Mouse (Mus musculus): ENCODE results near the gene Sde2.
"Not testable (repeated sequence)": the region's sequence is repeated elsewhere in the genome, so short reads cannot be mapped to it uniquely, and the experiment has no call there.

Sde2 gene

GRCm38 (mm10) chr1:180889172-180889571 is 38.2 kb downstream of the Sde2 start:
- no peak for DNase-seq

GRCm38 (mm10) chr1:180889841-180890240 is 38.9 kb downstream of the Sde2 start:
- DNase-seq: no peak

GRCm38 (mm10) chr1:180892808-180893207 is 41.9 kb downstream of the Sde2 start, which contains the start of gene Lefty2:
Lefty2 (plus strand) TSS chr1:180893108.
- no peak for DNase-seq

- not testable (repeated sequence) for DNase-seq
Observed at GRCm38 (mm10) chr1:180894088-180894987, 43.4 kb downstream of the Sde2 start.

DNA sequence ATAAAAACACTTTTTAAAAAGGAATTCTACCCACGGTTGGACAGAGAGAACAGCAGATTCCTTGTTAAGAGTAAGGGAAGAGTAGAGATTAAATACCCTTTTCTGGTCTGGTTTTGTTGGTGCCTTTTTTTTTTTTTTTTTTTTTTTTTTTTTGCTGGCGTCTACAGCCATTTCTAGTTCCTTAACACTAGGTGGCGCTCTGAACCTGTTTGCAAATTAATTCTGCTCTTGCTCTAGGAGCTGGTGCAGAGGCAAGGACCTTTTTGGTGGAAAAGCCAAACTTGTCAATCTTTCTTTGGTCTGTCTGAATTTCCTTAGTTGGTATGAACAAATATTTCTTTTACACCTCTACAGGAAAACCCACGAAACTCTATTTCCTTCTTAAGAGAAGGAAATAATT is 50.2 kb downstream of the Sde2 start:
- DNase-seq: no peak

DNA sequence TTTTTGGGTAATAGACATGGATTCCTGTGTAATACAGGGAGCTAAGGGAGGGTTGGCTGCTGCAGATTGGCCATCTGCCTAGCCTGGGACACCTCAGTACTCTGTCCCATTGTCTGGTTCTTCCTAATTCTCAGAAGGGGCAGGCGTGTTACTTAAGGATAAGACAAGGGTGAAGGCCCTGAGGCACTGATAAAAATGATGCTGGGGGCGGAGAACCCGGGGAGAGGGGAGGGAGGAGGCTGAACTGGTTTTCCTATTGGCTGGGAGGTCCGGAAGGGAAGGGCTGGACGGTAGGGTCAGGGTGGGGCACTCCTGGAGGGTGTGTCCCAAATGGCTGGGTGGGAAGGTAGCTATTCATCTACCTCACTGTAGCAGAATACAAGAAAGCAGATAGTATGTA is 52.0 kb downstream of the Sde2 start:
- no peak for DNase-seq

- no peak for DNase-seq
Observed at GRCm38 (mm10) chr1:180903666-180904038, 52.7 kb downstream of the Sde2 start.

- peak; percentile 94 for DNase-seq
Observed at GRCm38 (mm10) chr1:180904039-180904814, 53.3 kb downstream of the Sde2 start, which contains the start of gene Pycr2. Pycr2 (plus strand) TSS chr1:180904293.

GRCm38 (mm10) chr1:180904815-180905080 is 53.8 kb downstream of the Sde2 start:
- no peak for DNase-seq

DNA sequence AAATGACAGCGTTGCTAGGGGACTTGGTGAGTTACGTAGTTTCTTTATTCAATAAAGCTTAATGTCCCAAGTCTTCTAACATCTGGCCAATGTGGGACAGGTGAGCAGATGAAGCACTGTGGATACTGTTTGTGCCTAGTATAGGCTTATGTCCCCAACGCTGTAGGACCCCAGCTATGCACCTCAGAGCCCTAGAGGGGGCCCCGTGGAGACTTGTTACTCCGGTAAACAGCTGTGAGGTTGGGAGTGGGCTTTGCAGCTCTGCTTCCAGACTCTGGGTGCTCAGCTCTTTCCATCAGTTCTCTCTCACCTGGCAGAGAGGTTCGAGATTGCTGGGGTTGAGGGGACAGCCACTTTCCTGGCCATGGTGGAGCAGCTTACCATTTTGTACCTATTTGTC is 54.4 kb downstream of the Sde2 start:
- DNase-seq: no peak

- no peak for DNase-seq
Observed at GRCm38 (mm10) chr1:180905876-180906275, 54.9 kb downstream of the Sde2 start.

DNA sequence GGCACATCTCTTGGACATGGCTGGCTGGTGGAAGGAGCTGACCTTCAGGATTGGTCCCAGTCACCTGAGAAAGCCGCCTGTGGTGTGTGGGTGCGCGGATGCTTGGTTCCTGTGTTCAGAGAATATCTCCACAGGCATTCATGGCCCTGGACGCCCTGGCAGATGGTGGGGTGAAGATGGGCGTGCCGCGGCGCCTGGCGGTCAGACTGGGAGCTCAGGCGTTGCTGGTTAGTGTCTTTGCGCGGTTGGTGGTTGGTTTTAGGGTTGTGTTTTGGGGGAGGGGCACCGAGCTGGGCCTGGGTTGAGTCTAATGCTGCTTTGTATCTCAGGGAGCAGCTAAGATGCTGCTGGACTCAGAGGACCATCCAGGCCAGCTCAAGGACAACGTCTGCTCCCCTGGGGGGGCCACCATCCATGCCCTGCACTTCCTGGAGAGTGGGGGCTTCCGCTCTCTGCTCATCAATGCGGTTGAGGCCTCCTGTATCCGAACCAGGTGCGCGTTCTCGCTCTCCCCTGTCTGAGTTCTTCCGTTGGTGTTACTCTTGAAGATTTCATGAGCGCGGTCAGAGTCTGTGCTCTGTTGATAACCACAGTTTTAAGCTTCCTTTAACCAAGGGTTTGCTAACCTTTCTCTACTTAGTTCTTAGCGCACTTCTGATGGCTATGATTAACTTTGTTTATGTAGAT is 55.7 kb downstream of the Sde2 start:
- no peak for DNase-seq

DNA sequence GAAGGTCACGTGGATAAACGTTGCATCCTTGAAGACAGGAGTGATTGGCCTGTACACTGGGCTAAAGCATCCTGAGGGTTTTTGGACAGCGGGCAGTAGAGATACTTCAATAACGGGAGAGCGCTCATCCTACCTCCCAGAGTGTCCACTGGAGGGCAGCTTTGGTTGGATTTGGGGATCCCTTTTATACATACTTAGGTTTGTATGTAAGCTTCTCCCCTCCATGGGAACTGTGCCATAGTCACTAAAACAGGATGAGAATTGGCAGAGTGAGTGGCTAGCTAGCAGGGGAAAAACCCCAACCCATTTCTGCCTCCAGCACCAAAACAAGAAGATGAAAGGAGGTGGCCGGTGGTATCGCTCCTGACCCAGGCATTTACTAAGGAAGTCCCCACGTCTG is 60.2 kb downstream of the Sde2 start:
- no peak for DNase-seq

DNA sequence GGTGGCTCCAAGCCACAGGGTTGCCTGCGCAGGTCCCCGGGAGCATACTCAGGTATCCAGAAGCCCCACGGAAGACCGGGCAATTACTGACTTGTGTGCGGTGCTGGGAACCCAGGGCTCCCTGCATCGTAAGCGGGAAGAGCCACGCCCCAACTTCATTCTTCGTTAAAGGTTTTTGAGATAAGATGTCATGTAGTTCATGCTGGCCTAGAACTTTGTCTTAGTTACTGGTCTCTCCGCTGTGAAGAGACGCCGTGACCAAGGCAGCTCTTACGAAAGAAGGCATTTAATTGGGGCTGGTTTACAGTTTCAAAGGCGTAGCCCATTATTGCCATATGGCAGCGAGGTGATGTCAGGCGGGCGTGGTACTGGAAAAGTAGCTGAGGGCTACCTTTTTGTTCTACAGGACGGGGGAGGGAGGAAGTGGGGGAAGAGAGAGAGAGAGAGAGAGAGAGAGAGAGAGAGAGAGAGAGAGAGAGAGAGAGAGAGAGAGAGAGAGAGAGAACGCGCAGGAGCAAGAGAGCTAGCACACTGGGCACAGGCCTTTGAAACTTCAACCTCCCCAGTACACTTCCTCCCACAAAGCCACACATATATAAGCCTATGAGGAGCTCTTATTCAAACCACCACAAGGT is 60.8 kb downstream of the Sde2 start:
- DNase-seq: no peak

DNA sequence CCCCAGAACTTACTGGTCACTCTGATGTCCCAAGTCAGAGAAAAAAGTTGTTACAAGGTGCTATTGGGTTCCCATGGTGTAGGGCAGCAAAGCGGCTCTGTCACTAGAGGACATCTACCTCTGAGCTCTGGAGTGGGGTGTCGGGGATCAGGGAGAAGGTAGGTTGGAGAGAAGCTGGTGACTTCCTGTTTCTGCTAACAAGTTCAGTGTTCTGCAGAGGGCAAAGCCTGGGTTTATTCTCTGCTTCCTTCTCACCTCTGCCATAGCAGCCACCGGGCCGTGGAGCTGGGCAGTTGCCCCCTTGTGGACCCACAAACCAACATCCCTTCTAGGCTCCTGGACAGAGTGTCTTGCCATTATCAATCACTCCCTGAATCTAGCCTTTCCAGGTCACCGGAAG is 61.9 kb downstream of the Sde2 start:
- no peak for DNase-seq

GRCm38 (mm10) chr1:180913797-180914196 is 62.9 kb downstream of the Sde2 start:
- DNase-seq: no peak

DNA sequence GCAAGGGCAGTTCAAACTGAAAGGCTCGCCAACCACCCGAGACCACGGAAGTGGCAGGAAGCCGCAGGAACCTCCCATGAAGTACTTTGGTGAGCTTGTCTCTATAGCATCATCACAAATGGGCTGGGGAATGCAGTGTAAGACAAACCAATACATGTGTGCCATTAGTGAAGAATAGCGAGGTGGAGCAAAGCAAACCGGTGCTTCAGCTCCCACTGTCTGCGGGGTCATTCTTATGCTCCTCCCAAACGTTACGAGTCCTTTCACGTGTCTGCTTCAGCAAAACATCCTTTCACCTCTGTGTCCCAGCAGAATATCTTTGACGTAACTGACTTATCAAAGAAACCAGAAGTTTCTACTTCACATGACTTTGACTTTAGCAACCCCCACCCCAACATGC is 65.5 kb downstream of the Sde2 start:
- no peak for DNase-seq

DNA sequence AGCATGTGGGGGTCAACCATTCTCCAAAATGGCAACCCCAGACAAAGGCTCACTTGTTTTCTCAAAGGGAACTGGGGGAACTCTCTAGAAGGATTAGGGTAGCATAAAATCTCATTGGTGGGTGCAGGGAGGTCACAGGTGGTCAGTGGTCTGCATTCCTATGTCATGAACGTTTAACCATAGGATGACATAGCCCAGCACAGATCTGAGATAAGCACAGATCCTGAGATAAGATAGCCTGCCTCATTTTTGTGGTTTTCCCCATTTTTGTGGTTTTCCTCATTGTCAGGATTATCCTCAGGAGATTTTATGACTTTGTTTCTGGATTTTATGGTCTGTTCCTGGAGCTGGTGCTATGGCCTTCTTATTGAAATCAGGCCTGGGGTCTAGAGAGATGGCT is 66.1 kb downstream of the Sde2 start:
- DNase-seq: no peak
